Mouse (Mus musculus): Measurements from ENCODE around the gene Ank3. TPM values are rescaled to one million over a fixed set of nuclear protein-coding genes. Genes with fewer than 3 reads are reported as not detected.

Gene Ank3
- polyA plus RNA-seq, 1 experiment from 2014 or later, result 70.0 TPM

DNA sequence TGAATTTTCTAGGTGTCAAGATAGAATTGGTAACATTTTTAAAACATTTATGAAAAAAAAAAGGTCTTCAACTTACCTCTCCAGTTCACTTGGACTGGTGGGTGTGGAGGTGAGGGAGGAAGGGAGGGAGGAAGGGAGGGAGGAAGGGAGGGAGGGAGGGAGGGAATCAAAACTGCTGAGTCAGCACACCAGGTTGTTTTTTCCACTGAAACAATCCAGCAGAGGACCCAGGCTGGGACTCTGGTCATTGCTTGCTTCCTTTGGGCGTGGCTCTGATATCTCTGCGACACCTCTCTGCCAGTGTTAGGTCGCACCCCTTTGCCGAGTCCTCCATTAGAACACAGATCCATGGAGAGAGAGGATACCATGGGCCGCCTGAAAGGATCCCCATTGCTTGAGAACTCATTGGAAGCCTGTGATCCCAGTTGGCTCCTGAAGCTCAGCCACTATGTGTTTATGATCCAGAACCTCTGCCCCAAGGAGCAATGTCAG is 246.8 kb downstream of the Ank3 start:
- H3K9me3 ChIP-seq (ENCODE audit: control insufficient read depth, low read length), result no peaks in the 10 kb centered on the region
- H3K27ac ChIP-seq (ENCODE audit: low read depth, low read length), result no peak overlapping the region
- H3K27me3 ChIP-seq (ENCODE audit: control insufficient read depth, insufficient read depth, low read length), result no peaks in the 10 kb centered on the region
- DNase-seq (ENCODE audit: low spot score), result no peak
- WGBS, result 97% methylated on average over 5 of the region's 5 CpGs
- ATAC-seq (ENCODE audit: insufficient read depth, low FRiP score, low TSS enrichment), result no peak
- no peak overlapping the region for H3K9ac ChIP-seq (ENCODE audit: low read length)
- 0 out of 2 replicates have a peak, but pooled peaks cover 5% of the 10 kb centered on the region for H3K4me1 ChIP-seq (ENCODE audit: control insufficient read depth, insufficient read depth, low read length)
- no peak overlapping the region for H3K4me3 ChIP-seq (ENCODE audit: low read depth, low read length)
- H3K4me2 ChIP-seq (ENCODE audit: low read depth), result no peak overlapping the region
- H3K36me3 ChIP-seq (ENCODE audit: control insufficient read depth, insufficient read depth, low read length), result no peaks in the 10 kb centered on the region

DNA sequence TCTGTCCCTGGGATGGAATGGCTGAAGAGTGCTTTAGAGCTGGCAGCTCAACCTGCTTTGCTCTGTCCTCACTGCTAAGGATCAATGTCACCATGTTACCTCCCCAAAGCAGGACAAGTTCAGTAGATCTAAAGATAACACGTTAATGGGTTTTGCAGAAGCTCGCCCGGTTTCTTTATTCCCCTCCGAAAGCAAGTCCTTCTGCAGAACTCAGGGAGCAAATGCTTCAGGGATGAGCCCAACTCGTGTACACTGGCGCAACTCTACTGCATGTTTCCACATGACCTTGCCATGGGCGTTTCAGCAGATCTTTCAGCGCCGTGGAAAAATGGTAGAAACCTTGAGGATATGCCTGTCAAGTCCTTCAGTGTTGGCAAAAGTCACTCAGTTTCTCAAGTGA is 247.4 kb downstream of the Ank3 start:
- ATAC-seq (ENCODE audit: insufficient read depth, low FRiP score, low TSS enrichment), result no peak
- DNase-seq (ENCODE audit: low spot score), result no peak
- H3K27ac ChIP-seq (ENCODE audit: low read depth, low read length), result no peak overlapping the region
- H3K4me2 ChIP-seq (ENCODE audit: low read depth), result no peak overlapping the region
- no peaks in the 10 kb centered on the region for H3K36me3 ChIP-seq (ENCODE audit: control insufficient read depth, insufficient read depth, low read length)
- H3K27me3 ChIP-seq (ENCODE audit: control insufficient read depth, insufficient read depth, low read length), result no peaks in the 10 kb centered on the region
- no peak overlapping the region for H3K4me3 ChIP-seq (ENCODE audit: low read depth, low read length)
- H3K4me1 ChIP-seq (ENCODE audit: control insufficient read depth, insufficient read depth, low read length), result 0 out of 2 replicates have a peak, but pooled peaks cover 7% of the 10 kb centered on the region
- H3K9me3 ChIP-seq (ENCODE audit: control insufficient read depth, low read length), result no peaks in the 10 kb centered on the region
- WGBS, result 91% methylated on average over 9 of the region's 9 CpGs
- no peak overlapping the region for H3K9ac ChIP-seq (ENCODE audit: low read length)

DNA sequence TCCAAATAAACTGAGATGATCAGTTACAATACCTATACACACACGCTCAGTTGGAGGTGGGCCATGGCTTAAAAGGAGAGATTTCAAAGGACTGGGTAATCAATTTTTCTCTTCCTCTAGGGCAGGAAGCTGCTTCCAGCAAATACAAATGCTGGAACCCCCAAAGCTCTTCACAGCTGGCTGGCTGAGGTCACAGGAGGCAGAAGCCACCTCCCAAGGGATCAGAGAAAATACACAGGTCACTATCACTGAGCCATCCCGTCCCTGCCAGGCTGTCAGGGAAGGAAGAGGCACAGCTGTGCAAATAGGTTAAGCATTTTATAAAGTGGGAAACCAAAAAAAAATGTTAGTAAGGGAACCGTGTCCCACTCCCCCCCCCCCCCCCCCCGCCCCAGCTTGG is 251.5 kb downstream of the Ank3 start:
- no peak for ATAC-seq (ENCODE audit: insufficient read depth, low FRiP score, low TSS enrichment)
- Histone ChIP-seq H3K27ac (ENCODE audit: low read depth, low read length) (0 out of 2 replicates have a peak overlapping the region, but pooled peaks have one; percentile 27), H3K9me3 (ENCODE audit: control insufficient read depth, low read length) (no peaks in the 10 kb centered on the region), H3K4me1 (ENCODE audit: control insufficient read depth, insufficient read depth, low read length) (0 out of 2 replicates have a peak, but pooled peaks cover 7% of the 10 kb centered on the region), H3K9ac (ENCODE audit: low read length) (no peak overlapping the region), H3K36me3 (ENCODE audit: control insufficient read depth, insufficient read depth, low read length) (no peaks in the 10 kb centered on the region), H3K4me2 (ENCODE audit: low read depth) (no peak overlapping the region), H3K4me3 (ENCODE audit: low read depth, low read length) (no peak overlapping the region), H3K27me3 (ENCODE audit: control insufficient read depth, insufficient read depth, low read length) (no peaks in the 10 kb centered on the region)
- WGBS, result 28% methylated on average over 3 of the region's 4 CpGs
- DNase-seq (ENCODE audit: low spot score), result no peak

DNA sequence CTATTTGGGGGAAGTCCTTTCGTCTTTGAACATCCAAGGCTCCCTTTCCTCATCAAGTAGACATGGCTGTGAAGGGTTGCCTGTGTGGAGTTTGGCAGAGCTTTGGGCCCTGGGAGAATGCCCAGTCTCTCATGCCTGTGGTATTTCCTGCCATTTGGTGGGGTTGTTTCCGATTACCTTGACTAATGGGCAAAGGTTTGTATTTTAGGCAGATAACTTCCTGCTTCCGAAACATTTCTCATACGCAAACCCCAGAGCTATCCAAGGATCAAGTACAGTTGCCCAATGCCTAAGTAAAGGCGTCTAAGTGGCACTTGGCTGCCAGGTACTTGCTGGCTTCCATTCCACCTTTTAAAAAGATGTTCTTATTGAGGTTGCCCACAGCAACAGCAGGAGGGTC is 254.1 kb downstream of the Ank3 start:
- no peak overlapping the region for H3K9ac ChIP-seq (ENCODE audit: low read length)
- WGBS, result 78% methylated on average over 5 of the region's 5 CpGs
- no peak overlapping the region for H3K4me3 ChIP-seq (ENCODE audit: low read depth, low read length)
- 0 out of 2 replicates have a peak, but pooled peaks cover 7% of the 10 kb centered on the region for H3K4me1 ChIP-seq (ENCODE audit: control insufficient read depth, insufficient read depth, low read length)
- H3K4me2 ChIP-seq (ENCODE audit: low read depth), result no peak overlapping the region
- DNase-seq (ENCODE audit: low spot score) (no peak), ATAC-seq (ENCODE audit: insufficient read depth, low FRiP score, low TSS enrichment) (no peak)
- no peaks in the 10 kb centered on the region for H3K27me3 ChIP-seq (ENCODE audit: control insufficient read depth, insufficient read depth, low read length)
- no peak overlapping the region for H3K27ac ChIP-seq (ENCODE audit: low read depth, low read length)
- H3K36me3 ChIP-seq (ENCODE audit: control insufficient read depth, insufficient read depth, low read length), result no peaks in the 10 kb centered on the region
- no peaks in the 10 kb centered on the region for H3K9me3 ChIP-seq (ENCODE audit: control insufficient read depth, low read length)

DNA sequence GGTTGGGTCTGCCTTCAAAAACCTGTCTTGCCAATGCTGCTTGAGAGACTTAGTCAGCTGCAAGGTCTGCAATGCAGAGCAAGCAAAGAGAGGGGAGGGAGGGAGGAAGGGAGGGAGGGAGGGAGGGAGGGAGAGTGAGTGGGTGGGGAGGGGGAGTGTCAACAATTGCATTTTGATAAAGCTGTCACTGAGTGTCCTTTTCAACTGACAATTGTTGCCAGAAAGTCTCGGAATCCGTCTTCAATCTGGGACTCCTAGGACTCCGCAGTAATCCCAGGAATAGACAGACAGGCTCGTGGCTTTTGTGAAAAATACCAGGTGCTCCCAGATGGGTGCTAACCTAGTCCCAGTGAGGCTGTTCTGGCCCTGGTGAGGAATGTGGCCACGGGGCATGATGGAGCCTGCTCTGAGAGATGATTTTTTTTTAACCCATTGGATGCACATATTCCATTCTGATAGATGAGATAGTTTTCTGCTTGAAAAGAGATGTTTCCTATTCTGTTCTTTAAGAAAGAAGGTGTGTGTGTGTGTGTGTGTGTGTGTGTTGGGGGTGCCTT is 254.6 kb downstream of the Ank3 start:
- ATAC-seq (ENCODE audit: insufficient read depth, low FRiP score, low TSS enrichment) (no peak), DNase-seq (ENCODE audit: low spot score) (no peak)
- Histone ChIP-seq H3K9me3 (ENCODE audit: control insufficient read depth, low read length) (no peaks in the 10 kb centered on the region), H3K4me3 (ENCODE audit: low read depth, low read length) (no peak overlapping the region), H3K27me3 (ENCODE audit: control insufficient read depth, insufficient read depth, low read length) (no peaks in the 10 kb centered on the region), H3K4me2 (ENCODE audit: low read depth) (no peak overlapping the region), H3K27ac (ENCODE audit: low read depth, low read length) (no peak overlapping the region), H3K4me1 (ENCODE audit: control insufficient read depth, insufficient read depth, low read length) (0 out of 2 replicates have a peak, but pooled peaks cover 7% of the 10 kb centered on the region), H3K36me3 (ENCODE audit: control insufficient read depth, insufficient read depth, low read length) (no peaks in the 10 kb centered on the region), H3K9ac (ENCODE audit: low read length) (no peak overlapping the region)
- WGBS, result 50% methylated on average over 5 of the region's 5 CpGs

DNA sequence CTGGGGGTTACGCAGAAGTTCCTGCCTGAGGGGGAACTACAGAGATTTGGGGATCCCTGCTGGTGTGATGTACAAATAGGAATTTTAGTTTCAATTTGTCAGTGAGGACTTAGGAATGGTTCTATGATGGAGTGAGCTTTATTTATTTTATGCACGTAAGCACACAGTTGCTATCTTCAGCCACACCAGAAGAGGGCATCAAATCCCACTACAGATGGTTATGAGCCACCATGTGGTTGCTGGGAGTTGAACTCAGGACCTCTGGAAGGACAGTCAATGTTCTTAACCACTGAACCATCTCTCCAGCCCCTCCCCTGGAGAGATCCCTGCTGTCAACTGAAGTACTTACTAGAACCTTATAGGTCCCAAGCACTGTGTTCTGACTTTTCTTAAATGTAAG is 255.6 kb downstream of the Ank3 start:
- no peak overlapping the region for H3K9ac ChIP-seq (ENCODE audit: low read length)
- no peak overlapping the region for H3K4me3 ChIP-seq (ENCODE audit: low read depth, low read length)
- WGBS, result 96% methylated on average over 2 of the region's 2 CpGs
- no peaks in the 10 kb centered on the region for H3K27me3 ChIP-seq (ENCODE audit: control insufficient read depth, insufficient read depth, low read length)
- no peak overlapping the region for H3K4me2 ChIP-seq (ENCODE audit: low read depth)
- no peaks in the 10 kb centered on the region for H3K36me3 ChIP-seq (ENCODE audit: control insufficient read depth, insufficient read depth, low read length)
- H3K9me3 ChIP-seq (ENCODE audit: control insufficient read depth, low read length), result no peaks in the 10 kb centered on the region
- no peak overlapping the region for H3K27ac ChIP-seq (ENCODE audit: low read depth, low read length)
- DNase-seq (ENCODE audit: low spot score) (no peak), ATAC-seq (ENCODE audit: insufficient read depth, low FRiP score, low TSS enrichment) (no peak)
- 0 out of 2 replicates have a peak, but pooled peaks cover 7% of the 10 kb centered on the region for H3K4me1 ChIP-seq (ENCODE audit: control insufficient read depth, insufficient read depth, low read length)

DNA sequence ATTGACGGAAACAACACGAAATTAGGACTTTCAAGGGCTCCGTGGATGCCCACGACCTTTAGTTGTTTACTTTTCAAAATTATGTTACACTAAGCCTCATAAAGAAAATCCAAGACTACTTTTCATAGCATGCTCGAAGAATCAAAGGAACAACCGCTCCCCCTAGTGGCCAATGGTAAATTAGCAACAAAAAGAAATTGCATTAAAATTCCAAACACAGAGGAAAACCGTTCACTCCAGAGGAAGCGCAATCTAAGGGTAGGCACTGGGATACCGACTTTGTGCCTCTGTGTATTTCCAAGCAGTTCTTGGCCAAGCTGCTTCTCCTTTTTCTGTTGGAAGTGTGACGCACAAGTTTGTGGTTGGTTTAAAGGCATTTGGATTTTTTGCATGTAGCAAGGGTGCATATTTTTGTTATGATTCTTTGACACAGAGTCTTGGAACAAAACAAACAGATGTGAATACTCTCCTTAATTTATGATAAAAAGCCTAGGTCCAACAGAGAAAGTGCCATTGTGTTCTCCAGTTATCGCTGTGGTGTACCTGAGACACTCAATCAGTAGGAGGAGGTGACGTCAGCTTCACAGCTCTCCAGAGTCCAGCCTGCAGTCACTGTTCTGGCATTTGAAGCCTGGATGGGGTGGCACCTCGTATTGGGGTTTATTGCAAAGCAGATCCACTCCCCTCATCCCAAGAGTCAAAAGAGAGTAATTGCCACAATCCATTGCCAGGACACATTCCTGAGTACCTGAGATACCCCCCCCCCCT is 256.5 kb downstream of the Ank3 start:
- DNase-seq (ENCODE audit: low spot score) (peak; percentile 55), ATAC-seq (ENCODE audit: insufficient read depth, low FRiP score, low TSS enrichment) (no peak)
- WGBS, result 21% methylated on average over 13 of the region's 13 CpGs
- Histone ChIP-seq H3K4me3 (ENCODE audit: low read depth, low read length) (no peak overlapping the region), H3K4me1 (ENCODE audit: control insufficient read depth, insufficient read depth, low read length) (0 out of 2 replicates have a peak, but pooled peaks cover 3% of the 10 kb centered on the region), H3K36me3 (ENCODE audit: control insufficient read depth, insufficient read depth, low read length) (no peaks in the 10 kb centered on the region), H3K27ac (ENCODE audit: low read depth, low read length) (no peak overlapping the region), H3K4me2 (ENCODE audit: low read depth) (no peak overlapping the region), H3K9me3 (ENCODE audit: control insufficient read depth, low read length) (no peaks in the 10 kb centered on the region), H3K9ac (ENCODE audit: low read length) (no peak overlapping the region), H3K27me3 (ENCODE audit: control insufficient read depth, insufficient read depth, low read length) (no peaks in the 10 kb centered on the region)

DNA sequence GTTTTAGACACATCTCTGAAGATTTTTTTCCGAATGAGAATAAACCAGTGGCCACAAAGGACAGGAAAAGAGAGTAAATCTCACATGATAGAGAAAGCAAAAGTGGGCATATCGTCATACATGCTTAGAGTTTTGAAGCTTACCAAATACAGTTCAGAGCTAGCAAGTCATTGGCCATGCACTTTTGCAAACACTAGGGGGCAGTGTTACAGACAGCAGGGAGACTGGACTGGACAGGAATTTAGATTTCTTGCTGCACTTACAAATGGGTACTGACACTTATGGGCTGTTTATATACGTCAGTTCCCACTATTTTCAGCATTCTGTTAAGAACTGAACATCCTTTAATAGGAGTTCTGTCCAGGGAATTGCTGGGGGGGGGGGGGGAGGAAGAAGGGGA is 257.7 kb downstream of the Ank3 start:
- H3K27ac ChIP-seq (ENCODE audit: low read depth, low read length), result no peak overlapping the region
- H3K27me3 ChIP-seq (ENCODE audit: control insufficient read depth, insufficient read depth, low read length), result no peaks in the 10 kb centered on the region
- peak; percentile 66 for DNase-seq (ENCODE audit: low spot score)
- H3K9me3 ChIP-seq (ENCODE audit: control insufficient read depth, low read length), result no peaks in the 10 kb centered on the region
- H3K4me1 ChIP-seq (ENCODE audit: control insufficient read depth, insufficient read depth, low read length), result no peaks in the 10 kb centered on the region
- H3K36me3 ChIP-seq (ENCODE audit: control insufficient read depth, insufficient read depth, low read length), result no peaks in the 10 kb centered on the region
- ATAC-seq (ENCODE audit: insufficient read depth, low FRiP score, low TSS enrichment), result no peak
- H3K4me2 ChIP-seq (ENCODE audit: low read depth), result no peak overlapping the region
- H3K4me3 ChIP-seq (ENCODE audit: low read depth, low read length), result no peak overlapping the region
- 26% methylated on average over 3 of the region's 3 CpGs for WGBS
- H3K9ac ChIP-seq (ENCODE audit: low read length), result no peak overlapping the region

DNA sequence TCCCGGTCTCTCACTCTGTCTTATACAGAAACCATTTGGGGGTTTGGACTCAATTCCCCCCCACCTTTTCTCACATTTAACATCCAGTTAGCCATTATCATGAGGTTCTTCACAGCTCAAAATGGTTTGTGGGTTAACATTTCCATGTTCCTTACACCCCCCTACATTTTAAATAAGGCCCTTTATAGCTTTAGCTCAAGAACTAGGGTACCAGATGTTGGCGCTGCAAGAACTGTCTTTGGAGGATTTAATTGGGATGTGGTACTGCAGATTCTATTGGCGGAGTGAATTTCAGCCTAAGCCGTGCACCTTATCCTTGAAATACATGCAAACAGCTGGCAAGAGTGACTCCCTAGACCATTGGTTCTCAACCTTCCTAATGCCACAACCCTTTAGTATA is 261.2 kb downstream of the Ank3 start:
- no peak overlapping the region for H3K4me2 ChIP-seq (ENCODE audit: low read depth)
- H3K9ac ChIP-seq (ENCODE audit: low read length), result no peak overlapping the region
- H3K4me3 ChIP-seq (ENCODE audit: low read depth, low read length), result no peak overlapping the region
- DNase-seq (ENCODE audit: low spot score) (no peak), ATAC-seq (ENCODE audit: insufficient read depth, low FRiP score, low TSS enrichment) (no peak)
- no peak overlapping the region for H3K27ac ChIP-seq (ENCODE audit: low read depth, low read length)
- no peaks in the 10 kb centered on the region for H3K9me3 ChIP-seq (ENCODE audit: control insufficient read depth, low read length)
- no peaks in the 10 kb centered on the region for H3K36me3 ChIP-seq (ENCODE audit: control insufficient read depth, insufficient read depth, low read length)
- H3K27me3 ChIP-seq (ENCODE audit: control insufficient read depth, insufficient read depth, low read length), result no peaks in the 10 kb centered on the region
- H3K4me1 ChIP-seq (ENCODE audit: control insufficient read depth, insufficient read depth, low read length), result no peaks in the 10 kb centered on the region
- WGBS, result 92% methylated on average over 4 of the region's 4 CpGs

All from neural tube, embryonic 11.5 days (tissue).